Mouse (Mus musculus) midbrain, embryonic 11.5 days (tissue): ENCODE measurements at regions not wholly inside any gene's neighbourhood (a gene's known extent, or its start where the extent isn't known, plus 50 kb on each side); places are given as distances from the start of the nearest gene placed in this dataset.

ENCODE experiments used
- ATAC-seq: fragments of 200-750 bp; cut with Nextera tagmentation; 2 replicates; pipeline ENCODE4 v1.8.0; 2017; ENCODE audit warnings: moderate TSS enrichment, moderate library complexity; ENCODE audit not compliant: low FRiP score
- DNase-seq: peaks from one replicate; pipeline ENCODE4 v3.0.0; 2015; ENCODE audit warnings: low spot score; ENCODE audit errors: missing footprints
- H3K27ac ChIP-seq: fragments of 300-500 bp; sonication (generic); 2 replicates; pipeline ENCODE4 v1.5.1; 2014; ENCODE audit warnings: low read depth, low read length
- H3K27me3 ChIP-seq: fragments of 300-500 bp; sonication (generic); 2 replicates; pipeline ENCODE4 v1.6.1; 2014; ENCODE audit warnings: mild to moderate bottlenecking, low read length, moderate library complexity, mixed read lengths; ENCODE audit not compliant: control insufficient read depth, insufficient read depth
- H3K36me3 ChIP-seq: fragments of 300-500 bp; sonication (generic); 2 replicates; pipeline ENCODE4 v1.6.1; 2014; ENCODE audit warnings: mild to moderate bottlenecking, low read length, moderate library complexity, mixed read lengths; ENCODE audit not compliant: control insufficient read depth, insufficient read depth
- H3K4me1 ChIP-seq: fragments of 300-500 bp; sonication (generic); 2 replicates; pipeline ENCODE4 v1.6.1; 2014; ENCODE audit warnings: low read length; ENCODE audit not compliant: control insufficient read depth, insufficient read depth
- H3K4me2 ChIP-seq: fragments of 300-500 bp; sonication (generic); 2 replicates; pipeline ENCODE4 v1.6.1; 2014; ENCODE audit warnings: mild to moderate bottlenecking, moderate library complexity
- H3K4me3 ChIP-seq: fragments of 300-500 bp; sonication (generic); 2 replicates; pipeline ENCODE4 v1.5.1; 2014; ENCODE audit warnings: low read depth, low read length
- H3K9ac ChIP-seq: fragments of 300-500 bp; sonication (generic); 2 replicates; pipeline ENCODE4 v1.6.1; 2014; ENCODE audit warnings: low read length
- H3K9me3 ChIP-seq: fragments of 300-500 bp; sonication (generic); 2 replicates; pipeline ENCODE4 v1.6.1; 2016; ENCODE audit warnings: low read length; ENCODE audit not compliant: control insufficient read depth
- WGBS: fragments of 180-500 bp; shearing (Covaris S2); extraction: QIAGEN DNeasy Blood & Tissue Kit; methylation state at CpG from one replicate; pipeline ENCODE4 v1.1.7; 2014; 5-methylcytosine and 5-hydroxymethylcytosine counted together

DNA sequence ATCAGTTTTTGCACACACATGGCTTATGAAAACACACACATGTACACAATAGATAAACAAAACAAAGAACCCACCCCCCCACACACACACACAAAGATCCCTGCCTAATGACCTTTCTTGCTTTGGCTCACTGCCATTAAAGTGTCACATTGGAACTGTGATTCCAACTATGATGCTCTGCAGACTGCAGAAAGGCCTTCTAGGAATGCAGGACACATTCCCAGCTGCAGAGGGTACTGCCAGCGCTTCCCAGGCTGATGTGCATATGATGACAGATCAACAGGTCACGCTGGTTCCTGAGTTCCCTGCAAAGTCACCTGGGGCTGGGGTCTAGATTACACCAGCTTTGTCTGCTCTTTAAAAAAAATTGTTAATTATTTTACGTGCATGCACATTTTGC, 68.1 kb upstream of the Ppm1j start:
- Histone ChIP-seq H3K27ac (no peak overlapping the region), H3K4me3 (no peak overlapping the region), H3K4me2 (no peak overlapping the region), H3K36me3 (no peaks in the 10 kb centered on the region), H3K9ac (no peak overlapping the region), H3K4me1 (no peaks in the 10 kb centered on the region), H3K9me3 (no peaks in the 10 kb centered on the region), H3K27me3 (no peaks in the 10 kb centered on the region)
- 77% methylated on average over 3 of the region's 3 CpGs for WGBS
- ATAC-seq (no peak), DNase-seq (peak; percentile 64)

DNA sequence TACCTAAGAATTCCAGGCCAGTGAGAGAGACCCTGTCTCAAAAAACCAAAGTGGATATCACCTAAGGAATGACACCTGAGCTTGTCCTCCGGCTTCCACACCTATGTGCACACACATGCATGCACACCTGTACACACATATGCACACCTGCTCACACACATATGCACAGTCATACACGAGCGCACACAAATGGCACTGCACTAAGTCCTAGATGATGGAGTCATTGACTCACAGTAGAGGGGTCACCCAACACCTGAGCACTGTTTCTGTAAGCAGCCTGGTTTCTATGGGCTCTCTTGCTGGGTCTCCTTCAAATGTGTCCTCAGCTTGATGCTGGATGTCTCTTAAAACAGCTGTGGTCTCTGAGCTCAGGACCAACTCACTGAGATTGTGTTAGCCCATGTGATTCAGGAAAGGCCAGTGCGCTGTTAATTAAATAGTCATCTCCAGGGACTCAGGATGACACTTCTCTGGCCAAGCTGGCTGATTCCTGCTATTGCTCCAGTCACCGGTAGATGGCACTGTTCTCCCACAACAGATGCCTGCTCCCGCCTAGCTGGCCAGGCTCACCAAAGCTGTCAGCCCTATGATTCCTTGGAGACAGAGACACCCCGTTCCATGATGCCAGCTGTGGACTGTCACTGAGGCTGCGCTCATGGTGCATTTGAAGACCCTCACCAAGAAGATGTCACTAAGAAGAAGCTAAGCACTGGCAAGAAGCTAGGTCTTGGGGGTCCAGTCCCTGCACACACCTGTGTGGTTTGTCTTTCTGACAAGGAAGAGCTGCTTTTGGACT, 66.8 kb upstream of the Ppm1j start:
- no peaks in the 10 kb centered on the region for H3K36me3 ChIP-seq
- 29% methylated on average over 8 of the region's 8 CpGs for WGBS
- DNase-seq (peak; percentile 93), ATAC-seq (peak; percentile 72)
- peak overlapping the region; percentile 25; the same call in 1 of the 2 replicates for H3K4me2 ChIP-seq
- H3K9ac ChIP-seq: no peak overlapping the region
- H3K4me3 ChIP-seq: no peak overlapping the region
- H3K27me3 ChIP-seq: no peaks in the 10 kb centered on the region
- H3K4me1 ChIP-seq: no peaks in the 10 kb centered on the region
- no peak overlapping the region for H3K27ac ChIP-seq
- H3K9me3 ChIP-seq: no peaks in the 10 kb centered on the region

DNA sequence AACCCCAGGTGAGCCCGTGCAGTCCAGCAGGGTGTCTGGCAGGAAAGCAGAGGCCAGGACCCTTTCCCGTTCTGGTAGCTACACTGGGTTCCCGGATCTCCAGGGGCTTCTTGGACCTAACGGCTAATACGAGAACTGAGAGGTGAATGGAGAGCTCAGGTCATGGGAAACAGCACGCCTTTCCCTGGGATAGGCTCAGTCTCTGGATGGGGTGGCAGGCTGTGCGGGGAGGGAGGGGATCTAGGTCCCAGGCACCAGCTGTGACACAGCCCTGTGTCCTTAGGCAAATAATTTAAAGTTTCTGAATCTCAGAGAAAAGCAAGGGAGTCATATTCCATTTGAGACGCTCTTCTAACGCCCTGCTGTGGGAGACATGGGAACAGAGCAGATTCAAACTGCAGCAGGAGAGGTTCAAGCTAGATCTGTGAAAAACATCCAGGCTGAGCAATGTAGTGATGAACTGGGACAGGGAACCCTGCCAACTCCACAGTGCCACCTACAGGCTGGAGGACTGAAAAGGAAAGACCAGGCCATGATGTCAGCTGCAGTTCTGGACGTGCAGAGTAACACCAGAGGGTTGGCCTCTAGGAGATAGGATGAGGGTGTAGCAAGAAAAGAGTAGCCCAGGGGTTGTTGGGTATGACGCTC, 66.1 kb upstream of the Ppm1j start:
- Histone ChIP-seq H3K9ac (no peak overlapping the region), H3K27ac (no peak overlapping the region), H3K9me3 (no peaks in the 10 kb centered on the region), H3K4me1 (no peaks in the 10 kb centered on the region), H3K4me3 (no peak overlapping the region), H3K27me3 (no peaks in the 10 kb centered on the region), H3K4me2 (peak overlapping the region; percentile 25; the same call in 1 of the 2 replicates), H3K36me3 (no peaks in the 10 kb centered on the region)
- WGBS: 50% methylated on average over 11 of the region's 11 CpGs
- ATAC-seq (peak; percentile 42; the same call in 1 of the 2 replicates), DNase-seq (peak; percentile 94)
